Mouse (Mus musculus): ENCODE data around the gene Csrp1.

DNA sequence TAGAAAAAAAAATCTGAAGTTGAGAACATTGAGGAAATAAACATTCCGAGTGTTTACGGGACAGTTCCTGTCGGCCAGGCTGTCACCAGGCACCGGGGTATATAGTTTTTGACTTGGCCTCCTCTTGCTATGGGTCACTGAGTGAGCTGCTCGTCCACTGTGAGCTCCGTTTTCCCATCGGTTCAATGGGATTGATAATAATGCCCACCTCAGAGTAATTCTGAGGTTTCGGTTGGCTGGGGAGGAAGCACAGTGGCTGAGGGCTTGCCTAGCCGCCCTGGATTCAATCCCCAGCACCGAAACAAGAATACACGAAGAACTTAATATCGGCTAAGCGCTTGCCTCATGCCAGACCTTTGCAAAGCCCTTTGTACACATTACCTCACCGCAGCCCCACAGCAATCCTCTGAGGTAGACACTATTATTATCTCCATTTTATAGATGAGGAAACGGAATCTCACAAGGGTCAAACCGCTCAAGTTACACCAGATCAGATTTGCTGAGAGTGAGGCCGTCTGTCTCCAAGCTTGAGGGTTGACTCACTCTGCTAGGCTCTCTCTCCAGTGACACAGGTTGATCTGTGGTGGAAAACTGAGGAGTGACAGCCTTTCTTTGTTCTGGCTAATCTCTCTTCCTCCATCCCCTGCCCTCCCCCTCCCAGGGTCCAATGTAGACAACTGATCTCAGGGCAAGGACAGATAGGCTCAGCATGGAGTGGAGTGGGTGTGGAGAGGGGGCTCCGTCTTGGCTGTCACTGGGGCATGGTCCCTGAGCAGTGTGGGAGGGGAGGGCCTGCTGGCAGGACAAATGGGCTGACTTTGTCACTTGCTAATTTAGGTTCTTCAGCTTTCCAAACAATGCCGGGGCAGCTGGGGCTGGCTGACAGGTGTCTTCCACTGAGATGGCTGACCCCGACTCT is 74.6 kb downstream of the Csrp1 start:
- no peak for TF ChIP-seq CTCF (IDR thresholded peaks at IDR 0.05; ENCODE audit: extremely low read depth, insufficient read length, insufficient replicate concordance, low read depth, low read length)
- TF ChIP-seq POLR2A (IDR thresholded peaks at IDR 0.05; ENCODE audit: low read depth, low read length), result no peak
